Mouse (Mus musculus): ENCODE measurements around the gene Efcab3.

GRCm38 (mm10) chr11:105117814-105118213, 54.4 kb downstream of the Efcab3 start:
- TF ChIP-seq POLR2A (IDR thresholded peaks at IDR 0.05; ENCODE audit: control insufficient read depth, extremely low read depth, insufficient read depth, low read length, poor library complexity) (no peak), CTCF (IDR thresholded peaks at IDR 0.05; ENCODE audit: borderline replicate concordance, control insufficient read depth, extremely low read depth, insufficient read depth, low read length, poor library complexity) (no peak)

All from thymus, adult 2 months (tissue).